Mouse (Mus musculus) spleen, postnatal 10 days (tissue): Measurements from ENCODE around the gene Cxadr.
"Not testable (repeated sequence)": the region's sequence is repeated elsewhere in the genome, so short reads cannot be mapped to it uniquely, and the experiment has no call there.

Source experiments
- DNase-seq, 2 experiments: peaks; one replicate each; pipeline ENCODE4 v3.0.0; 2021 to 2022; ENCODE audit warnings: low spot score in 2 of 2

The Cxadr gene

GRCm38 (mm10) chr16:78361466-78361865, 60.2 kb downstream of the Cxadr start:
- DNase-seq: no peak

DNA sequence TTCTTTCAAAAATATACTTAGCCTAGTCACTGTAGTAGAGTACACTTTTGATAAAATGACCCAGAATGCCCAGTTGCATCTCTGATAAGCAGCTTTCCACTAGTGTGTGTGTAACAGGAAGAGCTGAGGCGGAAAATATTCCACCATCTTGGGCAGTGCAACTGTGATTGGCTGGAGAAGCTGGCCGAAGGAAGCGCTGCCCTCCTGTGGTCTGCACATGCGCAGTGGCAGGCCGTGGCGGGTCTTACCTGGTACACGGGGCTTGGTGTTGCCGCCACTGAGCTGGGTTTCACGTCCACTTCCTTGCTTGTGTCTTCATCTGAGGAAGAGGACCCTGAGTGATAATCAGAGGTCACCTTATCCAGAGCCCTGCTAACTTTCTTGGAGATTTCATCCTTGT, 63.3 kb downstream of the Cxadr start:
- DNase-seq: not testable (repeated sequence)

GRCm38 (mm10) chr16:78371491-78372046, 70.3 kb downstream of the Cxadr start:
- DNase-seq: no peak

DNA sequence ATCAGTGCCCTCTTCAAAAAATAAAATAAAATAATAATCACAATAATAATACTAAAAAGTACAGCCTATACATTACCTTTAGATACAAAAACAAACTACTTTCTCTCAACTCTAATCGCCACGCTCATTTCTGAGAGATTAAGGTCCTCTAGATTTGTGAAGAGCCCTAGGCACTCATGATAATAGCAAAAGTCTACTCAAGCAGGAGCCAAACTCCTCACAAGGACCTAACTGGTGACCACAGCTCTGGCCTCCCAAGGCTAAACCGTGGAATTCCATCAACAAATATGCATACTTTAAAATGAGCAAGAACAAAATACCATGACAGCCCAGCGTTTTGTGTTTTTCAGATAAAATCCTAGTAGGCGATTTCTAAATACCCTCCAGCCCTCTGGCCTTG, 71.5 kb downstream of the Cxadr start:
- no peak for DNase-seq

- peak in 1 of 2 experiments; percentile 17 for DNase-seq
These were observed 72.5 kb downstream of the Cxadr start for GRCm38 (mm10) chr16:78373743-78374142.

DNA sequence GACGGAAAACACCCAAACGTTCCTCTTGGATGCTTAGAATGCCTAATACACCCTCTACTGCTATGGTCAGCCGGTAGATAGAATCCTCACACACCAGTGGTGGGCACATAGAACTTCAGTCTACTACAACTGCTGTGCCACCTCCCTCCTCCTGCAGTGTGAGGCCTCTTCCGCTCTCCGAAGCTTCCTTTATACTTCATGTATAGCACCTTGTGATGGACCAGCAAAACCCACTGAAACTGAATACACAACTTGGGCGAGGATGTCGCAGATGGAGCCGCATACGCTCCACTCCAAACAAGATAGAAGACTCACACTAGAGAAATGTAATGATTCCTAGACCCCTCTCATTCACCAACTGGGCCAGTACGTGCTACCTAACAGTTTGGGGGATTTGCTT, 73.9 kb downstream of the Cxadr start:
- DNase-seq: peak; percentile 18 to 27

- peak; percentile 61 to 75 for DNase-seq
These were observed 74.8 kb downstream of the Cxadr start for GRCm38 (mm10) chr16:78375821-78376691.

DNA sequence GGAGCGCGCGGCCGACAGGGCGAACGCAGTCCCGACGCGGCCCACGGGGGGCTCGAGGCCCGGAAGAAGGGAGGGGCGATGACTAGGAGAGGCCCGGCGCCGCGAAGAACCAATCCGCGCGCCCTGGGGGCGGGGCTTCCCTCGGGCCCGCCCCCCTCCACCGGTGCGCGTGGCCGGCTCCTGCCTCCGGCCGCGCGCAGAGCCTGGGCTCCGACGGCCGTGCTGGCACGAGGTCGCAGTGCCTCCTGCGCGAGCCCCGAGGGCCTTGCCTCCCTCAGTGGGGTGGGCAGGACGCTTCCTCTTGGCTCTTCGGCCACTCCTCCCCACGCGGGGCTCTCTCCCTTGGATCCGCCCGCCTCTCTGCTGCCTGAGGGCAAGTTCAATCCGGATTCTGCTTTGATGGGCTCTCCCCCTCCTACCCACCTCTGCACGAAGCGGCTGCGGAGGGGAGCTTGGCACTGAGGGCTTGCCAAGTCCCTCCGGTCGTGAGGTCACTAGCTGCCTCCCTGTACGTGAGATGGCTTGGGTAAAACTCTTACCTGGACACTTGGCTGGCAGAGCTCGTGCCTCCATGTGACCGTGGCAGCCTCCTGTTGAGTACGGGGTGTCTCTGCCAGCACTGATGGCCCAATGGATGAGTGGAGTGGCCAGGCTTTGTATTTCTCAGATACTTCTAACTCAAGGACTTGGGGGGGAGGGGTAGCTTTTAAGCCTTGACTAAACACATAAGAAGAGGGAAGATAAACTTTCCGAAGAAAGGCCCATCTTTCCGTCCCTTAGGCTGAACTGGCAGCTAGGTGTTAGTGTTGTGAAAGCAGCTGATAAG, 75.7 kb downstream of the Cxadr start, which contains the start of gene Btg3:
TSS of gene Btg3 (minus strand) at position 448 of the 826 bp plus-strand sequence.
- peak; percentile 79 to 92 for DNase-seq

DNA sequence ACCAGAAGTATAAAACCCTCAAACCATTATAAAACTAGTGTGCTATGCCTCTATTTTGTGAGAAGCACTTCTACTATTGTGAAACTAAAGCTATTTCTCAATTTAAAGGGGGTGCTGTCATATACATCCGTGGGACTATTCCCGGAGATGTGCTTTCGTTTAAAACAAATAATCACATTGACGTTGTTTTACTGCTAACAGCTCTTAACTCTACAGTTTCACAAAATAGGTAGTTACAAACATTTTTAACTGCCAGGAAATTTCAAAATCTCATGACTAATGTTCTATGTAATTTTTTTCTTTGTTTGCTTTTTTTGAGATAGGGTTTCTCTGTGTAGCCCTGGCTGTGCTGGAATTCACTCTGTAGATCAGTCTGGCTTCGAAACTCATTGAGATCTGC, 77.2 kb downstream of the Cxadr start:
- no peak for DNase-seq

- no peak for DNase-seq
These were observed 87.8 kb downstream of the Cxadr start for GRCm38 (mm10) chr16:78389122-78389521.

- no peak for DNase-seq
These were observed 88.7 kb downstream of the Cxadr start for GRCm38 (mm10) chr16:78389986-78390385.

GRCm38 (mm10) chr16:78391354-78391753, 90.1 kb downstream of the Cxadr start:
- DNase-seq: no peak

GRCm38 (mm10) chr16:78398734-78399133, 97.4 kb downstream of the Cxadr start:
- no peak for DNase-seq

- no peak for DNase-seq
These were observed 98.1 kb downstream of the Cxadr start for GRCm38 (mm10) chr16:78399423-78399822.

DNA sequence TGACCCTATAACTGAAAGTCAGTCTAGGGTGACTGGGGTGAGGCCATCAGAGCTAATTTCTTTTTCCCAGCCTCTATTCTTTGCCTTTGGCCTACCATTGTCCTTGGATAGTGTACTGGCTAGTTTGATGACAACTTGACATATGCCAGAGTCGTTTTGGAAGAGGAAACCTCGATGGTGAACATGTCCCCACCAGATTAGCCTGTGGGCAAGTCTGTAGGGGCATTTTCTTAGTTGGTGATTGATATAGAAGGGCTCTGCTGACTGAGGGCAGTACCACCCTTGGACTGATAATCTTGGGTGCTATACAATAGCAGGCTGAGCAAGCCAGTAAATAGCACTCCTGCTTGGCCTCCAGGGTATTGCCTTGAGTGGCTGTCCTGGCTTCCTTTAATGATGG, 101.0 kb downstream of the Cxadr start:
- no peak for DNase-seq

- DNase-seq: no peak
These were observed 105.4 kb downstream of the Cxadr start for GRCm38 (mm10) chr16:78406657-78407056.

- DNase-seq: no peak
These were observed 106.6 kb downstream of the Cxadr start for GRCm38 (mm10) chr16:78407855-78408254.
